Mouse (Mus musculus) spleen, embryonic (tissue): ENCODE data around the gene Tchp.

ENCODE experiments used
- CTCF ChIA-PET: fragments of 350-600 bp; sonication (Branson Sonifier 250); formaldehyde crosslinking; loops from one replicate; lab custom pipeline; 2022; lab: Charles Lee

The Tchp gene

GRCm38 (mm10) chr5:114707265-114708068 lies at the start of gene Tchp:
Gene Tchp, plus strand, starts transcription at chr5:114707760.
- CTCF ChIA-PET: no interaction called here

- CTCF ChIA-PET: no interaction called here
Measured at GRCm38 (mm10) chr5:114658255-114658654, 49.3 kb upstream of the Tchp start, which contains the start of gene Trpv4. Gene Trpv4, minus strand, starts transcription at chr5:114658421.

GRCm38 (mm10) chr5:114661029-114661428 lies 46.5 kb upstream of the Tchp start:
- CTCF ChIA-PET: no interaction called here

- CTCF ChIA-PET: interaction anchor here (0.6 to 0.7 kb wide), 3 partner anchors 8 to 151 kb away, joined by 4 to 7 read pairs (median 5); no protein-coding TSS in a partner anchor
Measured at GRCm38 (mm10) chr5:114664139-114664538, 43.4 kb upstream of the Tchp start.

GRCm38 (mm10) chr5:114664750-114665149 lies 42.8 kb upstream of the Tchp start:
- CTCF ChIA-PET: interaction anchor here (0.6 kb wide), 1 partner anchor 151 kb away, joined by 5 read pairs; no protein-coding TSS in a partner anchor

- CTCF ChIA-PET: no interaction called here
Measured at GRCm38 (mm10) chr5:114666659-114667058, 40.9 kb upstream of the Tchp start.

GRCm38 (mm10) chr5:114667228-114667856 lies 40.2 kb upstream of the Tchp start:
- CTCF ChIA-PET: no interaction called here

GRCm38 (mm10) chr5:114669014-114669413 lies 38.5 kb upstream of the Tchp start:
- CTCF ChIA-PET: no interaction called here

GRCm38 (mm10) chr5:114673114-114673513 lies 34.4 kb upstream of the Tchp start:
- CTCF ChIA-PET: no interaction called here

- CTCF ChIA-PET: interaction anchor here (0.6 to 0.7 kb wide), 2 partner anchors 11 to 323 kb away, joined by 4 to 8 read pairs; no protein-coding TSS in a partner anchor
Measured at GRCm38 (mm10) chr5:114674594-114674993, 33.0 kb upstream of the Tchp start.

- CTCF ChIA-PET: no interaction called here
Measured at GRCm38 (mm10) chr5:114679841-114680591, 27.5 kb upstream of the Tchp start.

GRCm38 (mm10) chr5:114680676-114681285 lies 26.8 kb upstream of the Tchp start:
- CTCF ChIA-PET: no interaction called here

GRCm38 (mm10) chr5:114681717-114682116 lies 25.8 kb upstream of the Tchp start:
- CTCF ChIA-PET: no interaction called here

GRCm38 (mm10) chr5:114685986-114686385 lies 21.6 kb upstream of the Tchp start:
- CTCF ChIA-PET: no interaction called here

GRCm38 (mm10) chr5:114686726-114687210 lies 20.8 kb upstream of the Tchp start:
- CTCF ChIA-PET: no interaction called here

- CTCF ChIA-PET: no interaction called here
Measured at GRCm38 (mm10) chr5:114687901-114688300, 19.7 kb upstream of the Tchp start.

- CTCF ChIA-PET: no interaction called here
Measured at GRCm38 (mm10) chr5:114688703-114689102, 18.9 kb upstream of the Tchp start.

- CTCF ChIA-PET: interaction anchor here (0.5 to 1.0 kb wide), 5 partner anchors 48 to 399 kb away, joined by 3 to 16 read pairs (median 6); no protein-coding TSS in a partner anchor
Measured at GRCm38 (mm10) chr5:114689700-114690366, 17.7 kb upstream of the Tchp start.

- CTCF ChIA-PET: no interaction called here
Measured at GRCm38 (mm10) chr5:114690633-114691567, 16.7 kb upstream of the Tchp start, which contains the start of gene Gltp. Gene Gltp, minus strand, starts transcription at chr5:114690984.
